Mouse (Mus musculus): ENCODE results near the gene Vipr2. TPM values are rescaled to one million over a fixed set of nuclear protein-coding genes. Genes with fewer than 3 reads are reported as not detected.

Vipr2 gene
- total RNA-seq, 4 experiments from 2014 or later, result 0.28 to 0.73 (median 0.44) TPM

- DNase-seq, result no peak
These were observed 19.6 kb downstream of the Vipr2 start for GRCm38 (mm10) chr12:116097166-116097565.

- no peak for DNase-seq
These were observed 24.4 kb downstream of the Vipr2 start for GRCm38 (mm10) chr12:116101945-116102344.

- no peak for DNase-seq
These were observed 32.2 kb downstream of the Vipr2 start for GRCm38 (mm10) chr12:116109451-116110353.

GRCm38 (mm10) chr12:116111007-116111694, 33.6 kb downstream of the Vipr2 start:
- DNase-seq, result no peak

- no peak for DNase-seq
These were observed 38.3 kb downstream of the Vipr2 start for GRCm38 (mm10) chr12:116115781-116116180.

- no peak for DNase-seq
These were observed 38.9 kb downstream of the Vipr2 start for GRCm38 (mm10) chr12:116116455-116116854.

GRCm38 (mm10) chr12:116117352-116117929, 39.9 kb downstream of the Vipr2 start:
- no peak for DNase-seq

GRCm38 (mm10) chr12:116119001-116119400, 41.5 kb downstream of the Vipr2 start:
- DNase-seq, result no peak

GRCm38 (mm10) chr12:116123786-116124185, 46.3 kb downstream of the Vipr2 start:
- no peak for DNase-seq

GRCm38 (mm10) chr12:116130936-116131335, 53.4 kb downstream of the Vipr2 start:
- DNase-seq, result no peak

- DNase-seq, result no peak
These were observed 55.4 kb downstream of the Vipr2 start for GRCm38 (mm10) chr12:116132909-116133308.

- DNase-seq, result no peak
These were observed 58.4 kb downstream of the Vipr2 start for GRCm38 (mm10) chr12:116135906-116136305.

GRCm38 (mm10) chr12:116138322-116139205, 61.0 kb downstream of the Vipr2 start:
- DNase-seq, result no peak

GRCm38 (mm10) chr12:116140605-116141004, 63.1 kb downstream of the Vipr2 start:
- no peak for DNase-seq

- DNase-seq, result no peak
These were observed 64.3 kb downstream of the Vipr2 start for GRCm38 (mm10) chr12:116141816-116142215.

- DNase-seq, result no peak
These were observed 64.9 kb downstream of the Vipr2 start for GRCm38 (mm10) chr12:116142464-116142863.

- no peak for DNase-seq
These were observed 67.7 kb downstream of the Vipr2 start for GRCm38 (mm10) chr12:116145246-116145645.

- no peak for DNase-seq
These were observed 68.2 kb downstream of the Vipr2 start for GRCm38 (mm10) chr12:116145686-116146085.

- no peak for DNase-seq
These were observed 69.6 kb downstream of the Vipr2 start for GRCm38 (mm10) chr12:116146996-116147634.

- no peak for DNase-seq
These were observed 75.4 kb downstream of the Vipr2 start for GRCm38 (mm10) chr12:116152866-116153428.

- DNase-seq, result no peak
These were observed 79.4 kb downstream of the Vipr2 start for GRCm38 (mm10) chr12:116156792-116157532.
